Mouse (Mus musculus) embryo, embryonic 11 days (tissue): Measurements from ENCODE around the gene Tspan13.

Experiments
- DNase-seq: peaks from one replicate; pipeline ENCODE4 v3.0.0-alpha.2; 2015

The Tspan13 gene

GRCm38 (mm10) chr12:36030660-36031363 lies 11.5 kb downstream of the Tspan13 start:
- DNase-seq = no peak

GRCm38 (mm10) chr12:36029687-36030086 lies 12.6 kb downstream of the Tspan13 start:
- DNase-seq = no peak

GRCm38 (mm10) chr12:36028968-36029645 lies 13.2 kb downstream of the Tspan13 start:
- DNase-seq = no peak

- DNase-seq = no peak
These were observed 15.1 kb downstream of the Tspan13 start for GRCm38 (mm10) chr12:36027171-36027570.

- DNase-seq = no peak
These were observed 16.2 kb downstream of the Tspan13 start for GRCm38 (mm10) chr12:36026126-36026525.

DNA sequence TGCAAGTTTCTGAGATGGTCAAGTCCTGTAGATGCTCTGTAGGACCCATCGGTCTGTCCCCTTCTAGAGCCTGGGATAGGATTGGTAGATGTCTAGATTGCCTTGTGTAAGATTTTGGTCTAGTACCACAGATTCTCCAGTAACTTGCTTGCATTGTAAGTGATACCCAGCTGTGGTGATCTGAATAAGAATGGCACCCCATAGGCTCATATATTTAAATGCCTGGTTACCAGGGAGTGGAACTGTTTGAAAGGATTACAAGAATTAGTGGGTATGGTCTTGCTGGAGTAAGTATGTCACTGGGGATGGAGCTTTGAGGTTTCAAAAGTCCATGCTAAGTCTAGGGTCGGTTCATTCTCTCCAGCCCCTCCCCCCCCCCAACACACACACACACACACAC lies 21.6 kb downstream of the Tspan13 start:
- DNase-seq = no peak

DNA sequence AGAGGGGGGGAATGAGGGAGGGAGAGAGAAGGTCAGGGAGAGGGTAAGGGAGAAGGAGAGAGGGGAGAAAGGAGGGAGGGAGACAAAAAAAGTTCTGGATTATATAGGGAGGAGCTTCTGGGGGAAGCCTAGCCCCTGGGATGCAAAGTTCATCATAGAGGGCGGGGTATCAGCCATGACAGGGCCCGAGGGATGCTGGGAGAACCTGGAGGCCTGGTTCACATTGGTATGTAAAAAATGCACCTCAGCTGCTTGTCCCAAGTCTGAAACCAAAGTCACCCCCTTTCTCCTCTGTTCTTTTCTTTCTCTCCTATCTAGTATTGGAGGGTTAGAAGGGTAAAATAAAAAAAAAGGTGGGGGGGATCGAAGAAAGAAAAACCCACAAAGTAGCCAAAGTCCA lies 22.2 kb downstream of the Tspan13 start:
- DNase-seq = no peak

GRCm38 (mm10) chr12:36019572-36019971 lies 22.7 kb downstream of the Tspan13 start:
- DNase-seq = no peak

DNA sequence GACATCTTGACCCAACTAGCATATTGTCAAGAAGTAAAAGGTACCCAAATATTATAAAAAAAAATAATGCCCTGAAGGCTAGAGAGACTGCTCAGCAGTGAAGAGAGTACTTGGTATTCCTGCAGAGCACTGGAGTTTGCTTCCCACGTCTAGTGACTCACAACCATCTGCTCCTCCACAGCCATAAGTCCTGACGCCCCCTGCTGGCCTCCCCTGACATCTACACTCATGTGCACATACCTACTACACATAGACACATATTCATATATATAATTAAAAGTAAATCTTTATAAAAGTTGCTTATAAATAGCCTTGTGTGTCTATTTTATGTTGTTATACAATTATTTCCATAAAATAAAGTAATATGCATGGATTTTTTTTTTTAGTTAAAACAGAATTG lies 24.5 kb downstream of the Tspan13 start:
- no peak for DNase-seq

DNA sequence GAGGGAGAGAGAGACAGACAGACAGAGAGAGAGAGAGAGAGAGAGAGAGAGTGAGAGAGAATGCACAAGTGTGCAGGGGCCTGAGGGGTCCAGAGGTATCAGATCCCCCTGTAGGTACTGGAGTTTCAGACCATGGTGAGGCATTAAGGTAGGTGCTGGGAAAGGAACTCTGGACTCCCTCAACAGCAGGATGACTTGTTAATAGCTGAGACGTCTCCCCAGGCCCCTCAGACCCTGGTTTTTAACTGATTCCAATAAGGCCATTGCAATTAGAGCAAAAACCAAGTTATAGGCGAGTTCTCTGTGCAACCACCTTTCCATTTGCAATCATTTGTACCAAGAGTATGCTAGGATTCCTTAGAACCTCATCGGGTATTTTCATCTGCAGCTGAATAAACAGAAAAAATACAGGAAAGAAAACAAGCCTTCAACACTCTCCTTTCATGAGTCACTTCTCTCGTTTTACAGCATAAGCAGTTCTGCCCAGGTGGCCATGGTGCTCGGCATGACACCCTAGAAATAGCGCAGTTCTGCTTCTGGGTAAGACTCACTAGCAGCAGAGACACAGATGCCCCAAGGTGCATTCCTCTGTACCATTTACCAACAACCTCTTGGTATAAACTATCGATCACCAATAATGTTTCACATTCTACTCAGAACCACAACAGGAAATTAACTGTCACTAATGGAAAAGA lies 28.9 kb downstream of the Tspan13 start:
- DNase-seq = no peak

DNA sequence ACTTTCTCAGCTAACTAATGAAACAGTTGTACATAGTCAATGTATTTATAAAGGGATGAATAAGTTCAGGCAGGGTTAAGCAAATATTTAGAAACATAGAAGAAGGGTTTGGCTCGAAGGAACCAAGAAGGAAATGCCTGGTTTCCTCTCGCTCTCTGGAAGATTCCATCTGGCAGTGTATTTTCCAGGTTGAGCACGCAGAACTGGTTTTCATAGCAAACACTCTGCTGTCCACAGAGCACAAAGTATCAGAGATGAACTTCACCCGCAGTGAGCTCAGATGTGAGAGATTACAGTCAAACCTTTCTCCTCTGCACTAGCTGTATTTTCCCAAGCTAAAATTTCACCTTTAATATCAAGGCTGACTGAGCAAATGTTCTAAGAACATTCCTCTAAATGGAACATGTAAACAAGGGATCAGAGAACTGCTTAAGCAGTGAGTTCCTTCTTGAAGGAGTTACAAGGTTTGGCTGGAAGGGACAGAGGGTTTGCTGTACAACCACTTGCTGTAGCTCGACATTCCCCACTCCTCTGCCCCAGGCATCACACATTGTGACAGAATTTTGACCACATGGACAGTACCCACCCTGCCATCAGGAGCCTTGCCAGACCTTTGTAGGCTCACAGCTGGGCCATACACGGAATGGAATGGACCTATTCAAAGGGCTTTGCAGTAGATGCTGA lies 33.8 kb downstream of the Tspan13 start:
- no peak for DNase-seq

- DNase-seq = no peak
These were observed 34.7 kb downstream of the Tspan13 start for GRCm38 (mm10) chr12:36007581-36007980.

GRCm38 (mm10) chr12:36004714-36005113 lies 37.6 kb downstream of the Tspan13 start:
- DNase-seq = no peak

DNA sequence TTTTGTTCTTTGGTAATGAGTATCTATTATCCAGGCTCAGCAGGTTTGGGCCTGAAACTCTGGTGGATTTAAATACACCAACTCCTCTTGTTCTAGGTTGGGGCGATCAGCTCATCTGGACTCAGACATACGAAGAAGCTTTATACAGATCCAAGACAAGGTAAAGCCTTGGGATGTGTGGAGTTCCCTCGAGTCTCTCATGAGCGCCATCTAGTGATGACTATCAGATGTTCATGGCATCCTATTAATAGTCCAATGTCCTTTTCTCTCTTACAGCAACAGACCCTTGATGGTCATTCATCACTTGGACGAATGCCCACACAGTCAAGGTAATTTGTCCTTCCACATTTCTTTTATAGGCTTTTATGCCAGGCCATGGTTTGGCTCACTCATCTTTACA lies 46.5 kb downstream of the Tspan13 start:
- peak; percentile 78 for DNase-seq

DNA sequence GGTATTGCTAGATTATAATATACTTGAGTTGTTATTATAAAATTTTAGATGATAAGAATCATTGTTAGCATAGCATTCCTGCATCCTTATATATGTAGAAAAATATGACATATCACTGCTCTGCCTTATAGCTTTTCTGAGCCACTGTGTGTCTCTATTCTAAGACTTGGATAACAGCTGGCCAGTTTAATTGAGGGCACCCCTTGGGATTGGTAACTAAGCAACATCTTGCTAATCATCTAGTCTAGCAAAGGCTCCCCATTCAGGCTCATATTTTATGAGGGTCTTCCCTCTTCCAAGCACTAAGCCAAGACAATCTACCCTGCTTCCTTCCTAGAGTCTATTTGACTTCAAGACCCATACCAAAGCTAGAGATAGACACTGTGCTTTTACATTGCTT lies 48.2 kb downstream of the Tspan13 start:
- DNase-seq = no peak

DNA sequence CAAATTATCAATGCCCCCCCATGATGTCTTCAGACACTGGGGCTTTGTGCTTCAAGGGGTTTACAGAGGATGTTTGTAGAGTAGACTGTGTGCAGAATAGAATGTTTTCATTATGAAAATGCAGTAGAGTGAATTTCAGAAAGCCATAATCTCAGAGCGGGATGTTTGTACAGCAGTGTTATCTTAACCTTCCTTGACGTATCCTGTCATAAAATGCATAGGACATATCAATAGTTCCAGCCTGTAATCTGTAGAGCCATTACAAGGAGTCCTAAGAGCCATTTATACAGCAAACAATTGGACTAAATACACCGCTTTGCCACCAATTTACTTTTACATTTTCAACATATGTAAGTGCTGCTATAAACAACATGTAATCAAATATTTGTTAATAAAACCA lies 48.7 kb downstream of the Tspan13 start:
- DNase-seq = no peak

GRCm38 (mm10) chr12:35992711-35993110 lies 49.6 kb downstream of the Tspan13 start, which contains the start of gene Agr2:
Agr2 (plus strand) TSS chr12:35992907.
- no peak for DNase-seq

GRCm38 (mm10) chr12:35984743-35985142 lies 57.6 kb downstream of the Tspan13 start:
- no peak for DNase-seq

DNA sequence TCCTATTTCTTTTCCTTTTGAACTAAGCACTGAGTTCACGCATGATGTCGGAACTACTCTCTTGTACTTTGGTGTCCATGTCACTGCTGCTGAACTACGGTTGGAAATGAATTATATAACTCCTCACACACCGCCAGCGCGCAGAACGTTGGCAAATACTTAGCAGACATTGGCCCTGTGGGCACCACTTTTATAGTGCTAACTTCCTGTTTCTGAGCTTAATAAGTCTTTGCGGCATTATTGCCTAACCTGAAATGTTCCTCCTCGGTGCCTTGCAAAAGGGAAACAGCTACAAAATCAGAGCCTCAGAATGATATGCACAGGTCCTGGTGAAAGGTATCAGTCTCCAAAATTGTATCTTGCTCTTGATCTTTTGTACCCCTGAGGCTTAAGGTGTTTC lies 58.8 kb downstream of the Tspan13 start:
- DNase-seq = no peak

- DNase-seq = peak; percentile 68
These were observed 60.5 kb downstream of the Tspan13 start for GRCm38 (mm10) chr12:35981732-35982360.

- no peak for DNase-seq
These were observed 62.7 kb downstream of the Tspan13 start for GRCm38 (mm10) chr12:35979625-35980024.

DNA sequence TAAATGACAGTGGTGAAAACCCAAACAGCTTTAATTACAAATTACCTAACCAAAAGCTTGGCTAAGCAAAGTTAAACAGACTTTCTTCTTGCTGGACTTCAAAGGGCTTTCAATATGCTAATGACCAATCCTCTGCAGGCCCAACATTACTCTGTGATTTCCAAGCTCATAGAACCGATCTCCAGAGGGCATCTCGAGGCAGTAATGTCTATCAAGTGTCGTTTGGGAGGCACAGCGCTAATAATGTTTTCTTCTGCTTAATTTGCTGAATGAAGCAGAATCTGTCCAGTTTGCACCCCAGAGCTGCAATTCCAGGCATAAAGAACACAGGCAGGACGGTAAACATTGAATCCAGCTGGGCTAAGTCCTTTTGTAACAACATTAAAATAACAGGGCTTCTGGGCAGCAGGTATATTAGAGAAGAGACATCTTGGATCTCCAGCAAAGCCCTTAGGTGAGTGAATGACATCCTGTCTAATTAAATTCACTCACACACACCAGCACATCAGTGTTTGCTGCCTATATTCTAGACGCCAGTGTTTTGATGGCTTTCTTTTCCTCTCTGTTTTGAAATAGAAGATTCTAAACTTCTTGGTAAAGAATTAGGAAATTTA lies 64.6 kb downstream of the Tspan13 start:
- DNase-seq = no peak
